Mouse (Mus musculus) bone marrow, adult 2 months (tissue): ENCODE results near the gene Oxct1.

Source experiments
- CTCF ChIP-seq: fragments of 200-500 bp; IDR thresholded peaks from 2 replicates; pipeline ENCODE4 v1.5.1; 2011; ENCODE audit warnings: low read length, control low read depth; ENCODE audit not compliant: control insufficient read depth, insufficient read depth
- POLR2A ChIP-seq: fragments of 200-500 bp; IDR thresholded peaks from 2 replicates; pipeline ENCODE4 v1.6.1; 2011; ENCODE audit warnings: low read depth, mild to moderate bottlenecking, control low read depth, low read length, borderline replicate concordance; ENCODE audit not compliant: control insufficient read depth

GRCm38 (mm10) chr15:4000536-4000935 lies 25.6 kb upstream of the Oxct1 start:
- TF ChIP-seq CTCF = no peak
- no peak for TF ChIP-seq POLR2A
